Mouse (Mus musculus) megakaryocyte-erythroid progenitor cell, adult 5-6 weeks (primary cell): Measurements from ENCODE around the gene Eef1b2. TPM values are rescaled to one million over a fixed set of nuclear protein-coding genes. Genes with fewer than 3 reads are reported as not detected.

Experiments
- total RNA-seq, 2 experiments: library from RNA; stranded (forward) in 1 of 2; stranded (reverse) in 1 of 2; fragments of 200-1000, 215-1000 nt in 1 of 2; fragments of >200 nt in 1 of 2; fragmentation: Nextera tagmentation in 1 of 2; gene quantifications; 2 replicates each; pipeline ENCODE4 v1.2.3; 2014 to 2017

Gene Eef1b2
- total RNA-seq, 2 experiments from 2014 or later, result 1,764 to 3,394 TPM

Other genes with a start within 250 kb of the Eef1b2 start
- 32.7 and 63.0 TPM in 2 replicates for gene Ino80d, start 62.2 kb upstream of the Eef1b2 start, total RNA-seq (2014; fragmentation: Nextera tagmentation)
- gene Ino80d, start 62.2 kb upstream of the Eef1b2 start, total RNA-seq (2017), result 13.7 and 16.5 TPM in 2 replicates
- 147 and 151 TPM in 2 replicates for gene Ndufs1, start within 50 bp of the Eef1b2 start, total RNA-seq (2014; fragmentation: Nextera tagmentation)
- 242 and 260 TPM in 2 replicates for gene Ndufs1, start within 50 bp of the Eef1b2 start, total RNA-seq (2017)
- not detected in 2 replicates for gene Gpr1, start 37.7 kb downstream of the Eef1b2 start, total RNA-seq (2014; fragmentation: Nextera tagmentation)
- not detected in 2 replicates for gene Gpr1, start 37.7 kb downstream of the Eef1b2 start, total RNA-seq (2017)
- gene Zdbf2, start 96.4 kb downstream of the Eef1b2 start, total RNA-seq (2014; fragmentation: Nextera tagmentation), result not detected in 2 replicates
- gene Zdbf2, start 96.4 kb downstream of the Eef1b2 start, total RNA-seq (2017), result not detected in 2 replicates